Mouse (Mus musculus) forebrain, embryonic 14.5 days (tissue): ENCODE data around the gene Hoxa9. TPM values are rescaled to one million over a fixed set of nuclear protein-coding genes. Genes with fewer than 3 reads are reported as not detected.

Source experiments
- ATAC-seq: fragments of 200-750 bp; cut with Nextera tagmentation; 2 replicates; pipeline ENCODE4 v1.8.0; 2017; ENCODE audit warnings: mild to moderate bottlenecking, moderate library complexity
- DNase-seq: peaks from one replicate; pipeline ENCODE4 v3.0.0-alpha.2; 2015; ENCODE audit warnings: low spot score
- H3K27ac ChIP-seq: fragments of 300-500 bp; sonication (generic); 2 replicates; pipeline ENCODE4 v1.5.1; 2014; ENCODE audit warnings: low read depth, mild to moderate bottlenecking, control low read depth, low read length, moderate library complexity
- H3K27me3 ChIP-seq: fragments of 300-500 bp; sonication (generic); replicated peaks from 2 replicates; pipeline ENCODE4 v1.6.1; 2014; ENCODE audit warnings: low read length, control low read depth, mixed read lengths; ENCODE audit not compliant: control insufficient read depth, insufficient read depth
- H3K36me3 ChIP-seq: fragments of 300-500 bp; sonication (generic); 2 replicates; pipeline ENCODE4 v1.6.1; 2014; ENCODE audit warnings: low read length, control low read depth; ENCODE audit not compliant: control insufficient read depth, insufficient read depth
- H3K4me1 ChIP-seq: fragments of 300-500 bp; sonication (generic); 2 replicates; pipeline ENCODE4 v1.6.1; 2014; ENCODE audit warnings: antibody characterized with exemption, low read length, control low read depth; ENCODE audit not compliant: control insufficient read depth, insufficient read depth
- H3K4me2 ChIP-seq: fragments of 300-500 bp; sonication (generic); 2 replicates; pipeline ENCODE4 v1.6.1; 2014; ENCODE audit warnings: mild to moderate bottlenecking, control low read depth, low read length
- H3K4me3 ChIP-seq: fragments of 300-500 bp; sonication (generic); 2 replicates; pipeline ENCODE4 v1.5.1; 2014; ENCODE audit warnings: low read depth, low read length, control low read depth
- H3K9ac ChIP-seq: fragments of 300-500 bp; sonication (generic); 2 replicates; pipeline ENCODE4 v1.6.1; 2014; ENCODE audit warnings: mild to moderate bottlenecking, low read length, control low read depth, moderate library complexity
- H3K9me3 ChIP-seq: fragments of 300-500 bp; sonication (generic); replicated peaks from 2 replicates; pipeline ENCODE4 v1.6.1; 2016; ENCODE audit warnings: low read length, control low read depth, mixed read lengths; ENCODE audit not compliant: control insufficient read depth
- WGBS: fragments of 180-500 bp; shearing (Covaris S2); extraction: QIAGEN DNeasy Blood & Tissue Kit; methylation state at CpG from one replicate; pipeline ENCODE4 v1.1.7; 2014; 5-methylcytosine and 5-hydroxymethylcytosine counted together
- polyA plus RNA-seq: library from polyadenylated mRNA; unstranded; fragments of >200 nt; fragmentation: Nextera tagmentation; extraction: Ambion mirVana; gene quantifications from 2 replicates; pipeline ENCODE4 v1.2.1, GENCODE M21; 2014

Hoxa9 gene
- polyA plus RNA-seq, 1 experiment from 2014 or later, result not detected

DNA sequence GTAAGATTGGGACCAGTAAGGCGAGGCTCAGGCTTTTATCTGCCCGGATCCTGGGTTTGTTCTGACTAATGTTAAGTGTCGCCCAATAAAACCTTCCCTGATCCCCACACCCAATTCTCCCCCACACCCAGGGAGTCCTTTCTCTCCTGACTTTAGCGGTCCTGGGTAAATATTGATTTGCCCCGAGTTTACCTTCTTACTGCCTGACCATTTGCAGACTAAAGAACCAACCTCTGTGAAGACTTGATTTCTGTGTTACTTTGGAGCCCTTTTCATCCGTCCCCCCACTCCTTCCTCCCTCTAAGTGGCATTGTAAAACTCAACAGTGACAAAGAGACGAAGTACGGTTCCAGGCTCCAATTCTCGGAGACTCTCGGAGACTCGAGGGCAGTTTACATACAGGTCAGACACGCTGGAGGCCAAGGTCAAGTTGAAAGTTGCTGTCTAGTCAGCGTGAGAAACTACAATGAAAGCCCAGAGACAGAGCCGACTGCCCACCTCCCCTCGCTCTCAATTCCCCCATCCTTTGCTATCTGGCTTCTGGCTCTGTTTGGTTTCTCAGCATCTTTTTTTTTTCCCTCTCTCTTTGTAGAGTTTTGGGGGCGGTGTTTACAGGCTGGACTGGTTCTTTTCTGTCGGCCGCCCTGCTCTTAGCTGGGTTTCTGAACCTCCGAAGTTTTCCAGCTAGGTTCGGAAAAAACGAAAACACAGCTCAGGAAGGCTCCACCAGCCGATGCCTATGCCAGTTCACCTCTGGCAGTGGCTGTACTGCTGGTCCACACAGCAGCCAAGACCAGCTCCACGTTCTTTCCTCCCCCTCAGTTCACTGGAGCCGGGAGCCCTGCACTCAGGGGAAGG is 31.8 kb upstream of the Hoxa9 start:
- ATAC-seq, result no peak
- Histone ChIP-seq H3K9ac (no peak overlapping the region), H3K27me3 (peaks cover 88% of the 10 kb centered on the region), H3K27ac (no peak overlapping the region), H3K4me1 (no peaks in the 10 kb centered on the region), H3K36me3 (no peaks in the 10 kb centered on the region), H3K4me3 (no peak overlapping the region), H3K4me2 (no peak overlapping the region), H3K9me3 (no peaks in the 10 kb centered on the region)
- WGBS, result 1% methylated on average over 24 of the region's 24 CpGs
- no peak for DNase-seq

DNA sequence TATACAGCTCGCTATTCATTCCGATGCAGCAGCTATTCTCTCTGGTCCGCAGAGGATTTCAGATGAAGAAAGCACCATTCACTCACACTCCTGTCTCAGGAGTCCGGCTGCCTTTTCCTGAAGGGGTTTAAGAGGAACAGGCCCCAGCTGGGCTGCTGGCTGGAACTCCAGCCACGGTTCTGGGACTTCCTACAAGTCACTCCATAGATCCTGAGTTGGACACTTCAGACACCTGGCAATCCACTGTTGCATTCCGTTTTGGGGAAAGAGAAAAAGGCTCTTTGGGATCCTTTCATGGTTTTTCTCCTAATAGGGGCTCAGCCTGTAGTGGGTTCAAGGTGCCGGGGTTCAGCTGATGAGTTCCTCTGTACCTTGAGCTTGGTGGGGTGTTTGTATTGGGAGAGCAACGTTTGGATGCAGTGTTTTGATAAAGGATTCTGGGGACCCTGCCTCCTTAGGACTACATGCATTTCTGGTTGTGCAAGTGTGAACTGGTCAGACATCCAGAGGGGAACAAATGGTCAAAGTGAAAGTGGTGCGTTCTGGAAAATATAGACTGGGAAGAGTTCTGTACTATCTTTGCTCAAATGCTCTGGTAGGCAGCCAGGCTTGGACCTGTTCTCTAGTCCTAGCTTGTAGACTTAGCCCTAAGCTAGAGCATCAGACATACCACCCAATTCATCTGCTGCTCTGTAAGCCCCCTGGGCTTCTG is 31.0 kb upstream of the Hoxa9 start:
- ATAC-seq (no peak), DNase-seq (no peak)
- WGBS, result 3% methylated on average over 9 of the region's 9 CpGs
- no peak overlapping the region for H3K9ac ChIP-seq
- no peaks in the 10 kb centered on the region for H3K9me3 ChIP-seq
- H3K36me3 ChIP-seq, result no peaks in the 10 kb centered on the region
- H3K4me3 ChIP-seq, result no peak overlapping the region
- H3K27ac ChIP-seq, result no peak overlapping the region
- no peak overlapping the region for H3K4me2 ChIP-seq
- H3K4me1 ChIP-seq, result no peaks in the 10 kb centered on the region
- peaks cover 91% of the 10 kb centered on the region for H3K27me3 ChIP-seq

DNA sequence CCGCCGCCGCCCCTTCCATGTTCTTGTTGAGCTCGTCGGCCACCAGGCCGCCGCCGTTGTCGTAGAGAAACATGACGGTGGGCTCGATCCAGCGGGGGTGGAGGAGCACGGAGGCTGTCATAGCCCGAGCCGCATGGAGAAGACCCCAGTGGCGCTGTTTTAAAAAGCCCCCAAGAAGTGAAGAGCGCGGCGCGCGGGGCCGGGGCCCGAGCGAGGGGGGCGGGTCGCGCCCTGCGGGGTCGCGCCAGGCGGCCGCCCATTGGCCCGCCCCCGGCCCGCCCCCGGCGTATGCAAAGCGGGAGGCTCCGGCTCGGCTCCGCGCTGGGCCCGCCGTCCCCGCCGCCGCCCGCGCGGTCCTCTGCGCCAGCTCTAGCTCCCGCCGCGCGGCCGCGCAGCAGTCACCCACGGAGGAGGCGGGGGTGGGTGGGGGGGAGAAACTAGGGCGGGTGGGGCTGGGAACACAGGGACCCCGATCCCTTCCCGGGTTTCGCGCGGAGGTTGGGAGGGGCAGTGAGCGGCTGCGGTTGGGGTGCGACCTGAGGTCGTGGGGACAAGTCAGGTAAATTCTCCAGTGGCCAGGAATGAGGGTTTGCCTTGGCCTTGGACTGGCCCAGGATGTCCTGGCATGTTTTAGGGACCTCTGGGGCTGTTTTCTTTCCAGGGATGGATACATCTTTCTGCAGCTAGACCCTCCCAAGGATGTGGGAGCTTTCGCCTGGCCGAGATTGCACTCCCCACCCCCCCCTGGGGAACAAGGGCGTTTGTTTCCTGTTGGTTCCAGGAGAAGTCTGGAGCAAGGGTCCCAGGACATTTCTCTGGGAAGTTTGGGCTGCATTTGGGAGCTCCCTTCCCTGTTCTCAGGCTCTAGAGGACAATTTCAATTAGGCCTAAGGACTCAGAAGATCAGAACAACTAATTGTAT is 30.0 kb upstream of the Hoxa9 start, which contains the start of gene Hoxa13:
Hoxa13 (minus strand) TSS at position 227 of the 922 bp plus-strand sequence.
- ATAC-seq (0 out of 2 replicates have a peak, but pooled peaks have one; percentile 48), DNase-seq (no peak)
- under 1% methylated on average over 34 of the region's 72 CpGs for WGBS
- H3K4me3 ChIP-seq, result peak within 1 kb of the TSS; percentile 21
- H3K9ac ChIP-seq, result no peak within 1 kb of the TSS
- peak within 1 kb of the TSS; percentile 40 for H3K4me2 ChIP-seq
- H3K27me3 ChIP-seq, result peaks cover 89% of the 10 kb centered on the region
- no peaks in the 10 kb centered on the region for H3K4me1 ChIP-seq
- no peak within 1 kb of the TSS for H3K27ac ChIP-seq
- no peaks in the 10 kb centered on the region for H3K9me3 ChIP-seq
- H3K36me3 ChIP-seq, result no peaks in the 10 kb centered on the region

DNA sequence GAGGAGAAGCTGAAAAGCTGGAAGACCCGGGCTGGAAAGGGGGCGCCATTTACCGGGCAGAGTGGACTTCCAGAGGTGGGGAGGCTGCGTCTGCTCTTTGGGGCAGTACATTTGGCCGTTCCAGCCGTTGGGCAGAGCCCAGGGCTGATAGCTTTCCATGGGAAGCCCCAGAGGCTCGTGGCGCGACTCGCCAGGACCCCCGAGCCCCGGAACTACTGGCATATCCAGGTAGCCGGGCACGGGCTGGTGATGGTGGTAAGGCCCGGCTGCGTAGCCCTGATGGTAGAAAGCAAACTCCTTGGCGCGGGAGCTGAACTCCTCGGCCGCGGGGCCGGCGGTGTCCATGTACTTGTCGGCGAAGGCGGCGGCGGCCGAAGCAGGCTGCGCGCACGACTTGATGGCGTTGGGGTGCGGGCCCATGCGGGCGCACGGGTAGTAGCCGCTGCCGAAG is 28.9 kb upstream of the Hoxa9 start:
- Histone ChIP-seq H3K36me3 (no peaks in the 10 kb centered on the region), H3K27me3 (peaks cover 89% of the 10 kb centered on the region), H3K9ac (no peak overlapping the region), H3K27ac (no peak overlapping the region), H3K9me3 (no peaks in the 10 kb centered on the region), H3K4me1 (no peaks in the 10 kb centered on the region), H3K4me2 (peak overlapping the region; percentile 40; the same call in 1 of the 2 replicates), H3K4me3 (no peak overlapping the region)
- WGBS, result under 1% methylated on average over 39 of the region's 39 CpGs
- no peak for ATAC-seq
- DNase-seq, result no peak

DNA sequence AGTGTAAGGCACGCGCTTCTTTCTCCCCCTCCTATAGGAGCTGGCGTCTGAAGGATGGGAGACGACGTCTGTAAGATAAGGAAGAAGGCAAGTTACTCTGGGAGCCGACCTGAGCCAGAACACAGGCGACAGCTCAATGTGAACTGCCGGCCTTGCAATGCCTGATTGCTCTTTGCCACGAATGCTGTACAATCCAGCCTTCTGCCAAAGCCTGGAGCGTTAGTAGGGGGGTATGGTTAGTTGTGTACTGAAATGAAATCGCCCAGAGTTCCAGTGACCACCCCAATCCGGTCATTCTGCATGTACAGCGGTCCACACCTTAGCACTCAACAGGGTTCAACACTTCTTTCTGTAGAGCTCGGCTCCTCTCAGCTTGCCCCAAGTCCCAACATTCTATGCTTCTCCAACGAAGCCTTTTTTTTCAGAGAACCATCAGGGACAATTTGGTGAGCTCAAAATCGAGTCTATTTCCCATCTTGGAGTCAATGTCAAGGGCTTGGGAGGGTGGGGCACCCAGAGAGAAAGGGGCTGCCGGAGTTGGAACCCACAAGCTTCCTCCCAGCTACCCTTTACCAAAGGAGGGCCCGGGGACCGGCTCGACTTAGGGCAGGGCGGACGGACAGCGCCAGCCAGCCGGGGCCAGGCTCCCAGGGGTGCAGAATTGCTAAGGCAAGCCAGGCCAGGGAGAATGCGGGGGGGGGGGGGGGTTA is 28.3 kb upstream of the Hoxa9 start:
- whole genome bisulfite sequencing, result under 1% methylated on average over 25 of the region's 25 CpGs
- H3K9me3 ChIP-seq, result no peaks in the 10 kb centered on the region
- no peak overlapping the region for H3K4me2 ChIP-seq
- H3K4me1 ChIP-seq, result no peaks in the 10 kb centered on the region
- ATAC-seq, result no peak
- DNase-seq, result no peak
- no peak overlapping the region for H3K9ac ChIP-seq
- H3K4me3 ChIP-seq, result no peak overlapping the region
- H3K27ac ChIP-seq, result no peak overlapping the region
- no peaks in the 10 kb centered on the region for H3K36me3 ChIP-seq
- H3K27me3 ChIP-seq, result peaks cover 86% of the 10 kb centered on the region

DNA sequence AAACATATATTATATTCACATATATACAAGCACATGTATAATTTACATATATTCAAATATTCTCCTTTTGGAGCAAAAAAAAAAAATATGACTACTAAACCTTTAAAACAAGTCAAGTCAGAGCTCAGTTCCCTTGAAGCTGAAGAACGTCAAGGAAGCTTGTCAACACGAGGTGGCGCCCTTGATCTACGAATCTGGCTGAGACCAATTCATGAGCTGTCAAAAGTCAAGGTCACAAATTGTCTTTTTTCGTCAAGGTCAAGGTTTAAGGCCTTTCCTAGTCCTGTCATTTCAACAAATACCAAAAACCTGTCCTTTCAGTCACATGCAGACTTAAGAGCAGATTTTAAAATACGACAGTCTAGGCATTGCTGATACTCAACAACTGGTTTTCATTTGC is 26.1 kb upstream of the Hoxa9 start:
- WGBS, result 2% methylated on average over 6 of the region's 6 CpGs
- peak; percentile 88 for DNase-seq
- no peak overlapping the region for H3K4me2 ChIP-seq
- no peak overlapping the region for H3K27ac ChIP-seq
- H3K4me3 ChIP-seq, result no peak overlapping the region
- H3K9me3 ChIP-seq, result no peaks in the 10 kb centered on the region
- H3K27me3 ChIP-seq, result peaks cover 86% of the 10 kb centered on the region
- H3K4me1 ChIP-seq, result no peaks in the 10 kb centered on the region
- no peak overlapping the region for H3K9ac ChIP-seq
- ATAC-seq, result no peak
- H3K36me3 ChIP-seq, result no peaks in the 10 kb centered on the region

DNA sequence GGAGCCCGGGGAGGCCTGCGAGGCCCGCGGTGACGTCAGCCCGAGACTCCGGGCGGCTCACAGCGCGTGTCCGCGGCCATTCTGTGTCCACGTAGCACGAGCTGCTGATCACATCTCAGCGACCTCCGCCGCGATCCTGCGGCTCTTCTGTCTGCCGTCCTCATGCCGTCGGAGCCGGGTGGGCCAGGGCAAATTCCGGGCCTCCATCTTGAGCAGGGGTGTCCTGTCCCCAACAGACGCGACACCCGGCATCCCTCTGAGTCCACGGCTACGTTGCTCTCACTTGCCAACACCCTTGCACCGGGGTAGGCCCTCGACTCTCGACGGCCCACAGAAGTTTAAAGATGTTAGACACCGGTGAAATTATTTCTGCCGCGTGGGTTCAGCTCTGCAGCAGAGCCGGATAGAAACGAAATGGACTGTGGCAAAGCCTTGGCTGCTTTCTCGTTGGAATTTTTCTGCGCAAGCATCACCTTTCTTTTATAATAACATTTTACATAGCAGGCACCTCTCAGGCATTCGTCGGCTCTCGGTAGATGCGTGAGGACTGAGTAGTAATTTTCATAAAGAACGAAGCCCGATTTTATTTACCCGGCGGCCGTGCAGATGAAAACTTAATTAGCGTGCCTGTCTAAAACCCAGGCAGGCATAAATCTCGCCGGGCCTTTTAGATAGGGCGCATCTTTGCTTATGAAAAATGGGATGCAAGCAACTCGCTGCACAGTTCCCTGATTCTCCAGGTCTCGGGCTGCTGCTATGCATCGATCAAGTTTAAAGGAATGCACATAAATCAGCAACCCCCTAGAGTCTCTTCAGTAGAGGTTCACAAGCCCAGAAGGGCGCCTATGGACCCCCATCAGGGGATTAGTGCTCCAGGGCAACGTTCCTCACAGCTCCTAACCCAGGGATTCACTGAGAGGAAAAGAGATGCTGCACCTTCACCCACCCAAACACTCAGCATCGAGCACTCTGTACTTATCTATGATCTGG is 22.9 kb upstream of the Hoxa9 start:
- Histone ChIP-seq H3K4me3 (no peak overlapping the region), H3K36me3 (no peaks in the 10 kb centered on the region), H3K27ac (no peak overlapping the region), H3K9ac (no peak overlapping the region), H3K27me3 (peaks cover 92% of the 10 kb centered on the region), H3K4me1 (no peaks in the 10 kb centered on the region), H3K9me3 (no peaks in the 10 kb centered on the region), H3K4me2 (no peak overlapping the region)
- 1% methylated on average over 59 of the region's 59 CpGs for WGBS
- DNase-seq (no peak), ATAC-seq (no peak)
